Mouse (Mus musculus) c-Kit-positive CD71-positive TER-119-negative erythroid progenitor cells, embryonic 14.5 days (primary cell): ENCODE measurements around the gene Dtx4.
"Not testable (repeated sequence)": the region's sequence is repeated elsewhere in the genome, so short reads cannot be mapped to it uniquely, and the experiment has no call there.

ENCODE experiments used
- DNase-seq: peaks from one replicate; pipeline ENCODE4 v3.0.0-alpha.2; 2013; ENCODE audit warnings: low read depth

Gene Dtx4

DNA sequence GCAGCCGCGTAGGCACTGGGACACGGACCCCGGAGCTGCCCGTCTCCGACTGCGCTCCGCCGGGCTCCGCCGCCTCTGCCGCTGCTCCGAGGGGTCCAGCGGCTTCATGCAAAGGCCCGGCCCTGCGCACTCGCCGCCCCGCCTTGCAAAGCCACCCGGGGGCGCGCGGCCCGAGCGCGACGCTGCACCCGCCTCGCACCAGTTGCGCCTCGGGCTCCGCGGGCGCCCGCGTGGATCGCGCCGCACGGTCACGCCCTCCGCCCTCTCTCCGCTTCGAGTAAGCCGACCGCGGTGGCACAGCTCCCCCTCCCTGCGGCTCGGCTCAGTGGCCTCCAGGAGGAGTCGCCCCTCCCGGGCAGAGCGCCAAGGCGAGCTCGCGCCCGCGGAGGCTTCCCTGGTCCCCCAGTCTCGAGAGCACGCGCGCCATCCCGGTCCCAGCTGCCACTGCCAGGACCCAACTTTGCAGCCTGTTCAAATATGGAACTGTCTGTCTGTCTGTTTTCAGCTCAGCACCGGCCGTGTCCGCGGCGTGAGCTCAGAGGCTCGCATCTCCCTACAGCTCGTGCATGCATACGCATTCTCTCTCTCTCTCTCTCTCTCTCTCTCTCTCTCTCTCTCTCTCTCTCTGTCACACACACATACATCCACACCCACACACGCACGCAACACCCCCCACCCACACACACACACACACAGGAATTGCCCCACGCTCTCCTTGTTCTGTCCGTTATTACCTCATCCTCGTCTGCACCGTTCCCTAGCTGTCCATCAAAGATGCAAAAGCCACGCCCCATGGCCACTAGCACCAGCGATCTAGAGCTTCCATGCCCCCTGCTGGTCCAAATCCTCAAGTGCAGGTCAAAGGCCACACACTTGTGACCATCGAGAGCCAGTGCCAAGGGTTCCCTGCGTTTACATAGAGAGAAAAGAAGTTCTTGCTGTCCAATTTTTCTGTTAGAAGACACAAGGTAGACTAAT, at the start of gene Dtx4:
Dtx4 (minus strand) TSS at position 85 of the 978 bp plus-strand sequence.
- DNase-seq = peak; percentile 79

DNA sequence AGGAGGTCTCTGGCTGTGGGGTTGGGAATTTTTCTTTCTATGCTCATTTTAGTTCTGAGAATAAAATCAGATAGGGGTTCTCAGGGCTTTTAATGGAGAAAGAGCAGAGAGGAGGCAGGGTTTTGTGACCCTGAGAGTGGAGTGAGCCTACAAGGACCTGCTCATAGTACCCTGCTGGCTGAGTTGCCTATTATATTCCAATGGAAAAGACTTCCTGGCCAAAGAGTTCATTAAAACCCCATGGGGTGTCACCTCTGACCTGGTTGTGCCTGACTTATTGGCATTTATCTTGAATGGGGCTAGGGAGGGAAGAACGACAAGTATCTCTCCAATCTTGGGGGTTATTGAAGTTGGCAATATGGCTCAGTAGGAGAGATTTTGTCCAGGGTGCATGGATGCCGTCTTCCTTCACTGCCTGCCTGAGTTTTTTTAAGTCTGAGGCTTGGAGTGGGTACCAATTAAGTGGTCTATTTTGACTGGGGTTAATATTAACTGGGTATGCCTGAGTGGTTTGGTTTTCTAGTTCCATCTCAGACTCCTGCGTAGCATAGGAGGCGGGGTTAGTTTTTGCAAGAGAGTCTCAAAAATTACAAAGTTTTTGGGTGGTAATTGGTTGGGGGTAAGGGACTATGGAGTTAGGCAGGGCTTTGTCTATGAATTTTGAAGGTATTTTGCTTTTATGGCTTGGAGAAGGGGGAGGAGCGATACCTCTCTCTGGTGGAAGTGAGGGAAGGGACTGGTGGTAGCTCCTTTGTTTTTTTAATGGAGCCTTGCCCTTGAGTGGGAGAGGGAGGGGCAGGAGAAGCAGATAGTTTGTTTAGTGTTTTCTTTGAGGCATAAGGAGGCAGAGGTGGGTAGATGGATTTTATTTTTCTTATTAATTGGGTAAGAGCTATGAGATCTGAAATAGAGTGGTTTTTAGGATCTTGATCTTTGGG, 49.0 kb upstream of the Dtx4 start:
- DNase-seq = no peak

DNA sequence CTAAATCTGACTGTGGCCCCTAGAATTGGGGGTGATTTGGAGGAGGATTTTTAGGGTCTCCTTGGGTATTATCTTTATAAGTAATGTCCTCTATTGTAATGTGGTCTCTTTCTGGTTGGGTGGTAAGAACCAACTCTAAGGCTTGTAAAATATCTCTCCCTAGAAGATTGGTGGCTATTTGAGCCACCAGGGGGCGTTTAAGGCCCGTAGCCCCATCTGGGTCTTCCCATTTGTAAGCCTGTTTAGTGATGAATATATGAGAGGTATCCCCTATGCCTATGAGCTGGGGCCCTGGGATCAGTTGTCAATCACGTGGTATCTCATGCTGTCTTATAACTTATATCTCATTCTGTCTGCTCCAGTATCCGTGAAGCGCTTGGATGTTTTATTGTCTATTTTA, 47.9 kb upstream of the Dtx4 start:
- peak; percentile 9 for DNase-seq

DNA sequence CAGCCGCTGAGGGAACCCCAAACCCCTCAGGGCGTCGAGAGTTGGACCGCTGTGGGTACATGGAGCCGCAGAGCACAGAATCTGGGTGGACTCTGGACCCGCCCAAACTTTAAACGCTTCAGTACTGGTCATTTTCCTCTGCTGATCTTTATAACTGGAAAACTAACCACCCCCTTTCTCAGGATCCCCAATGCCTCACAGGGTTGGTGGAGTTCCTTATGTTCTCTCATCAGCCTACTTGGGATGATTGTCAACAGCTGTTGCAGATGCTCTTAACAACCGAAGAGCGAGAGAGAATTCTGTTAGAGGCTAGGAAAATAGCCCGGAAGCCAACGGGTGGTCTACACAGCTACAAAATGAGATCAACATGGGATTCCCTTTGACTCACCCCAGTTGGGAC, 44.2 kb upstream of the Dtx4 start, which contains the start of gene Fam111a:
Fam111a (plus strand) TSS at position 301 of the 400 bp plus-strand sequence.
- DNase-seq = not testable (repeated sequence)

GRCm38 (mm10) chr19:12541644-12542043, 40.4 kb upstream of the Dtx4 start:
- DNase-seq = no peak

GRCm38 (mm10) chr19:12540727-12541126, 39.5 kb upstream of the Dtx4 start:
- no peak for DNase-seq

DNA sequence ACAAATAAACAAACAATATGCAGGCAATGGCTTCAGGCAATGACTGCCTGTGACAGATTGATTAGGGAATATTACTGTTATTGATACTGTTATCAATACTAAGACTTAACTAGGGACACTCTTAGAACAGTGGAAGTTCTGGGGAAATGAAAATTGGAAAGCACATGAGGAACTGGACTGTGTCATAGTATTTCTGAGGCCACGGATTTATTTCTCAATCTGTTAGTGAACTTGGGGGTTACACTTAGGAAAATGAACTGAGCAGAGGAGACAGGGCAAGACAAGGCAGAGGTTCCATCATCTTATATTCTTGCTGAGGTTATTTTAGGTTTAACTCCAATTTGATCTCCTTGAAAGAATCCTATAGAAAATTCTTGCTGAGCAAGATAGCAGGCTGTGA, 38.7 kb upstream of the Dtx4 start:
- DNase-seq = no peak

DNA sequence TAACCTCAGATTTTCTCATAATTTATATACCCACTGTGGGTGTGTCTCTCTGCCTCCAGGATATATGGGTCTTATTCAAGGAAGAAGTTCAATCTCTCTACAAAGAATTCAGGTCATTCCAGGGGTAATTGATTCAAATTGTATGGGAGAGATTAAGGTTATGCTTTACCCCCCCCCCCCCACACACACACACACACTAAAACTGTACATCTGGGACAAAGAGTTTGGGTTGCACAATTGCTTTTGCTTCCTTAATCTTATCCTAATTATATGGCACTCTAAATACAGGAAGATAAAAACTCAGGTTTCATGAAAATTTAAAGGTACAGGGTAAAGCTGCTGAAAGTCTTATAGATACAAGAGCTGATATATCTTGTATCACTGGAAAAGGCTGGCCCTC, 35.9 kb upstream of the Dtx4 start:
- DNase-seq = no peak

DNA sequence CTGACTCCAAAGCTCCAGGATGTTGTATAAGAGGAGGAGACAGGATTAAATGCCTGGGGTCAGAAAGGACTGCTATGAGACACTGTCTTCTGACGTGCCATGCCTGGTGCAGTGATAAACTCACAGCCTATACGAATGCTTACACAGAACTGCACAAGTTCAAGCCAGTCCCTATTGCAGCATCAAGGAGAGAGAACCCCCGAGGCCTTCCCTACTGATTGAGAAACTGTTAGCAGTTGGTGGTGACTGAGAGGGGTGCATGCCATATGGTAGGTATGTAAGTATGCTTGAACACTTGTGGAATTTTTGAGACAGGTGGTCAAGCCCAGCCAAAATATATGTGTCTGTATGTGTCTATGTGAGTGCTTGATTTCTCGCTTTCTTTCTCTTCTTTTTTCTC, 22.1 kb upstream of the Dtx4 start:
- DNase-seq = no peak

DNA sequence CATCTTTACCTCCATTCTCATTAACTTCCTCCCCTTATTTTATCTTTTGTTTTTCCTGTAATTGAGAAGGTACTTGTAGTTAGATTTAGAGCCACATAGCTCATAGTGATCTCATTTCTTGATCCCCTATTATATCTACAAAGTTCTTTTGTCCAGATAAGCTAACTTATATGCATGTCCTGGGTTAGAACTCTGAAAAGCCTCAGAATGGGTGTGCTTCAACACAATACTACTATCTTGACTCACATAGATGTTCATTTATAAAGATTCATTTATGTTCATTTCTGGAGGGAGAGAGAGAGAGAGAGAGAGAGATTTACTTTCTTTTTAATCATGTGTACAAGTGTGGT, 17.3 kb upstream of the Dtx4 start:
- no peak for DNase-seq

- peak; percentile 35 for DNase-seq
These were observed 16.7 kb upstream of the Dtx4 start for GRCm38 (mm10) chr19:12517671-12518540.

DNA sequence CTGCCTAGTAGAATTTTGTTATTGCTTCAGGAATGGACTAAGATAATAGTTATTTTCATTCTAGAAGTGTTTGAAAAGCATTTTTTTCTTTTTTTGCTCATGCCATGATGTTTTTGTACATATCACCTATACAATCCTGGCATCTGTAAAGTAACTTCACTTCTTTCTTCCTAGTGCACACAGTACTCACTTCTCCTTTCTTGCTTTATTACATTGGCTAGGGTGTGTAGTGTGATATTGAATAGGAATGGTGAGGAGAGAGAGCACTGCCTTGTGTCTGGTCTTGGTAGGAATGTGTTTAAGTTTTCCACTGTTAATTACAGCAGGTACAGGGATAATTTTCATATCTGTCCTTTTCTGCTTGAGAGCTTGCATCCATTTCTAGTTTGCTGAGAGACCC, 13.4 kb upstream of the Dtx4 start:
- DNase-seq = no peak

GRCm38 (mm10) chr19:12502756-12503155, 1.5 kb upstream of the Dtx4 start:
- DNase-seq = no peak

- no peak for DNase-seq
These were observed 358 bp downstream of the Dtx4 start for GRCm38 (mm10) chr19:12500881-12501311.

GRCm38 (mm10) chr19:12500124-12500523, 1.1 kb downstream of the Dtx4 start:
- no peak for DNase-seq

DNA sequence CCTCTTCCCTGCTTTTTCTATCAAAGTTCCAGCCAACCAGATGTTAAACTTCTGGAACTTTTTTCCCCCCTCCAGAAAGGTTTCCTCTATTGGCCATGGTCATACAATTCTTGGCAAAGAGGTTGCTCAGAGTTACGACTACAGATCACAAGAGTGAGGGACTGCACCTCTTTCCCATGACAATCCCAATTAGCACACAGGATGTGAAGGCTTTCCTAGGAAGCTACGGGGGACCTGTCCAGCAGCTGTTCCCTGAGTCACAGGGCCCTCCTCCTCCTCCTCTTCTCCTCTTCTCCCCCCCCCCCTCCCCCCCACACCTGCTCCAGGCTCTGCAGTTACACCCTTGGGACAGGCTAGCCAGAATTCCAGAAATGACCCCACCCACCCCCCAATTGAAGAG, 1.8 kb downstream of the Dtx4 start:
- DNase-seq = no peak

DNA sequence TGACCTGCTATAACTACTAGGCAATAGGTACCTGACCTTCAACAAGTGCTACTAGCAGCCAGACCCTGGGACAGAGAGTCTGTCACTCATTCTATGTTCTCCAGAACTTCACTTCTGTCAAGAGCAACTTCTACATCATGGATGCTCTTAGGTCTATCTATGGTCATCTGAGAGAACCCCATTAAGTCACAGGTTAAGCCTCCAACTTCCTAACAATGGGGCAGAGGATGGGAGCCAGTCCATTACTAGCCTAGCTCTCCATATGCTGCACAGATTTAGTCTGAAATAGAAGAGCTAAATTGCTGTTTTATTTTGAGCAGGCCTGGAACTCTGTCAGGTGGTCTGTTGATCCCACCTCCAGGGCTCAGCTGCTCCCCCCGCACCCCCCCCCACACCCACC, 2.3 kb downstream of the Dtx4 start:
- no peak for DNase-seq

DNA sequence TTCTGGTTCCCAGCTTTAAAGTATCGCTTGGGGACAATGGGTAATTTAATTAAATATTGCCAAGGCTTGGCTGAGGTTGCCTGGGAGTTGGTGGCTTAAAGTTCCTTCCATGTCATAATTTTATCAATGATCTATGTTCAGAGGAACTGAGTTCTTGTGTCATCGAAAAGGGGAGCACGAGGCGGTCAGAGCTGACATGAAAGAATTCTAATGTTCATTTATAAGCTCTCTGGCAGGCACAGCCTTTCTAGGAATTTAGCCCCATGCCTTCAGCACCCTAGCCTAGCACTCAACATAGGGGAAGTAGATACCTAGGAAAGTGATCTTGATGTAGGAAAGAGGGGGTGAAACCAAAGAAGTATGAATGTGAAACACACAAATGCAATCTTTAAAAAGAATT, 2.9 kb downstream of the Dtx4 start:
- DNase-seq = no peak

GRCm38 (mm10) chr19:12497909-12498308, 3.3 kb downstream of the Dtx4 start:
- DNase-seq = no peak

GRCm38 (mm10) chr19:12496241-12496640, 5.0 kb downstream of the Dtx4 start:
- DNase-seq = no peak

- DNase-seq = no peak
These were observed 6.2 kb downstream of the Dtx4 start for GRCm38 (mm10) chr19:12494972-12495535.

- DNase-seq = no peak
These were observed 7.1 kb downstream of the Dtx4 start for GRCm38 (mm10) chr19:12494187-12494458.
